Mouse (Mus musculus): ENCODE data around the gene Mcl1. TPM values are rescaled to one million over a fixed set of nuclear protein-coding genes. Genes with fewer than 3 reads are reported as not detected.

The Mcl1 gene
- total RNA-seq, 2 experiments from 2014 or later = 62.2 to 63.0 TPM

GRCm38 (mm10) chr3:95694808-95695703, 36.5 kb downstream of the Mcl1 start:
- intact Hi-C loops (cut with DNase I) = no loop called here
- no peak for DNase-seq (ENCODE audit: extremely low spot score in 1 of 2, low spot score in 2 of 2)

GRCm38 (mm10) chr3:95695796-95696195, 37.2 kb downstream of the Mcl1 start:
- intact Hi-C loops (cut with DNase I) = no loop called here
- no peak for DNase-seq (ENCODE audit: extremely low spot score in 1 of 2, low spot score in 2 of 2)

- intact Hi-C loops (cut with DNase I) = no loop called here
Measured at GRCm38 (mm10) chr3:95696360-95696759, 37.8 kb downstream of the Mcl1 start.

GRCm38 (mm10) chr3:95698286-95698685, 39.7 kb downstream of the Mcl1 start:
- intact Hi-C loops (cut with DNase I) = no loop called here
- DNase-seq (ENCODE audit: extremely low spot score in 1 of 2, low spot score in 2 of 2) = no peak

More at GRCm38 (mm10) chr3:95696360-95696759, 37.8 kb downstream of the Mcl1 start:
- DNase-seq (ENCODE audit: extremely low spot score in 1 of 2, low spot score in 2 of 2) = no peak

- intact Hi-C loops (cut with DNase I) = no loop called here
- DNase-seq (ENCODE audit: extremely low spot score in 1 of 2, low spot score in 2 of 2) = no peak
Measured at GRCm38 (mm10) chr3:95700233-95700681, 41.7 kb downstream of the Mcl1 start.

GRCm38 (mm10) chr3:95701085-95701484, 42.5 kb downstream of the Mcl1 start:
- intact Hi-C loops (cut with DNase I) = no loop called here
- no peak for DNase-seq (ENCODE audit: extremely low spot score in 1 of 2, low spot score in 2 of 2)

GRCm38 (mm10) chr3:95701877-95702540, 43.4 kb downstream of the Mcl1 start:
- DNase-seq (ENCODE audit: extremely low spot score in 1 of 2, low spot score in 2 of 2) = peak in 1 of 2 experiments; percentile 87
- intact Hi-C loops (cut with DNase I) = no loop called here

GRCm38 (mm10) chr3:95703276-95703675, 44.7 kb downstream of the Mcl1 start:
- intact Hi-C loops (cut with DNase I) = no loop called here
- DNase-seq (ENCODE audit: extremely low spot score in 1 of 2, low spot score in 2 of 2) = no peak

GRCm38 (mm10) chr3:95704612-95705011, 46.0 kb downstream of the Mcl1 start:
- DNase-seq (ENCODE audit: extremely low spot score in 1 of 2, low spot score in 2 of 2) = no peak
- intact Hi-C loops (cut with DNase I) = no loop called here

- DNase-seq (ENCODE audit: extremely low spot score in 1 of 2, low spot score in 2 of 2) = no peak
- intact Hi-C loops (cut with DNase I) = no loop called here
Measured at GRCm38 (mm10) chr3:95706273-95706672, 47.7 kb downstream of the Mcl1 start.

- no peak for DNase-seq (ENCODE audit: extremely low spot score in 1 of 2, low spot score in 2 of 2)
- intact Hi-C loops (cut with DNase I) = no loop called here
Measured at GRCm38 (mm10) chr3:95707497-95707896, 48.9 kb downstream of the Mcl1 start.

- intact Hi-C loops (cut with DNase I) = no loop called here
- DNase-seq (ENCODE audit: extremely low spot score in 1 of 2, low spot score in 2 of 2) = no peak
Measured at GRCm38 (mm10) chr3:95709044-95709443, 50.5 kb downstream of the Mcl1 start.

GRCm38 (mm10) chr3:95709967-95710366, 51.4 kb downstream of the Mcl1 start:
- DNase-seq (ENCODE audit: extremely low spot score in 1 of 2, low spot score in 2 of 2) = no peak
- intact Hi-C loops (cut with DNase I) = no loop called here

Other genes with a start within 250 kb of the Mcl1 start
- 10 to 100 TPM; 34.1 to 36.0 TPM for gene Arnt, start 224.4 kb upstream of the Mcl1 start, total RNA-seq (2021)
- gene Ctsk, start 159.5 kb upstream of the Mcl1 start, total RNA-seq (2021) = 10 to 100 TPM; 14.5 to 18.9 TPM
- 10 to 100 TPM; 18.5 to 19.0 TPM for gene Ctss, start 132.0 kb upstream of the Mcl1 start, total RNA-seq (2021)
- not detected for gene Hormad1, start 99.1 kb upstream of the Mcl1 start, total RNA-seq (2021)
- gene Golph3l, start 69.9 kb upstream of the Mcl1 start, total RNA-seq (2021) = 10 to 100 TPM; 16.3 to 19.5 TPM
- gene Ensa, start 33.8 kb upstream of the Mcl1 start, total RNA-seq (2021) = 100 to 1,000 TPM; 231 to 238 TPM
- 1 to 10 TPM in 1 of 2 experiments, under 1 TPM in 1; 0.73 to 1.3 TPM for gene Adamtsl4, start 29.1 kb downstream of the Mcl1 start, total RNA-seq (2021)
- 10 to 100 TPM in 1 of 2 experiments, 1 to 10 TPM in 1; 6.6 to 12.9 TPM for gene Ecm1, start 80.8 kb downstream of the Mcl1 start, total RNA-seq (2021)
- 10 to 100 TPM; 38.0 to 38.7 TPM for gene Tars2, start 101.4 kb downstream of the Mcl1 start, total RNA-seq (2021)
- gene Rprd2, start 160.1 kb downstream of the Mcl1 start, total RNA-seq (2021) = 10 to 100 TPM; 56.3 to 62.3 TPM
- 10 to 100 TPM; 24.4 to 27.8 TPM for gene Prpf3, start 197.1 kb downstream of the Mcl1 start, total RNA-seq (2021)
- gene Mrps21, start 212.7 kb downstream of the Mcl1 start, total RNA-seq (2021) = 100 to 1,000 TPM; 120 to 127 TPM
- 10 to 100 TPM in 1 of 2 experiments, 1 to 10 TPM in 1; 9.4 to 11.4 TPM for gene Ciart, start 223.5 kb downstream of the Mcl1 start, total RNA-seq (2021)
- 1 to 10 TPM; 8.1 to 9.1 TPM for gene BC028528, start 233.2 kb downstream of the Mcl1 start, total RNA-seq (2021)
- gene Aph1a, start 235.2 kb downstream of the Mcl1 start, total RNA-seq (2021) = 10 to 100 TPM; 88.4 to 92.6 TPM
- 1 to 10 TPM; 1.7 to 3.2 TPM for gene Car14, start 245.9 kb downstream of the Mcl1 start, total RNA-seq (2021)

Measured in left cerebral cortex, postnatal 10 days (tissue).